Mouse (Mus musculus): Measurements from ENCODE around the gene Wnt3a.

- no peak for TF ChIP-seq POLR2A (IDR thresholded peaks at IDR 0.05; ENCODE audit: low read depth, low read length)
- TF ChIP-seq CTCF (IDR thresholded peaks at IDR 0.05; ENCODE audit: extremely low read depth, insufficient read length, insufficient replicate concordance, low read depth, low read length) = no peak
Measured at GRCm38 (mm10) chr11:59224025-59224424, 66.5 kb downstream of the Wnt3a start.

Data from small intestine, adult 2 months (tissue).